Mouse (Mus musculus): ENCODE results near the gene Hddc2.

The Hddc2 gene

GRCm38 (mm10) chr10:31354886-31355461 lies 41.8 kb downstream of the Hddc2 start:
- DNase-seq = no peak

GRCm38 (mm10) chr10:31359749-31360148 lies 46.6 kb downstream of the Hddc2 start:
- no peak for DNase-seq

GRCm38 (mm10) chr10:31370200-31370599 lies 57.0 kb downstream of the Hddc2 start:
- peak in 1 of 2 experiments; percentile 37 for DNase-seq
